Mouse (Mus musculus): ENCODE data around the gene Olfr419. TPM values are rescaled to one million over a fixed set of nuclear protein-coding genes. Genes with fewer than 3 reads are reported as not detected.

Olfr419 gene
- polyA plus RNA-seq, 1 experiment from 2014 or later, result 0.53 TPM

GRCm38 (mm10) chr1:174204699-174205098 is 47.2 kb downstream of the Olfr419 start:
- no peaks in the 10 kb centered on the region for H3K27me3 ChIP-seq
- 61% methylated on average over 7 of the region's 7 CpGs for WGBS

More at GRCm38 (mm10) chr1:174204699-174205098, 47.2 kb downstream of the Olfr419 start:
- Histone ChIP-seq H3K4me2 (replicated peaks) (no peak overlapping the region), H3K27ac (replicated peaks) (no peak overlapping the region), H3K9ac (no peak overlapping the region), H3K4me3 (replicated peaks) (no peak overlapping the region), H3K4me1 (no peaks in the 10 kb centered on the region), H3K9me3 (replicated peaks) (no peaks in the 10 kb centered on the region), H3K36me3 (no peaks in the 10 kb centered on the region)
- no peak for ATAC-seq (ENCODE audit: insufficient number of reproducible peaks, low FRiP score, low TSS enrichment, low read depth)

Other genes with a start within 250 kb of the Olfr419 start
- 0.16 and 0.62 TPM in 2 replicates for gene Ifi205, start 220.3 kb downstream of the Olfr419 start, polyA plus RNA-seq (2015; fragmentation: Nextera tagmentation; extraction: Ambion mirVana)
- 0.05 TPM in 1 of 2 replicates, not detected in the other for gene Olfr433, start 211.4 kb downstream of the Olfr419 start, polyA plus RNA-seq (2015; fragmentation: Nextera tagmentation; extraction: Ambion mirVana)
- gene Olfr432, start 202.9 kb downstream of the Olfr419 start, polyA plus RNA-seq (2015; fragmentation: Nextera tagmentation; extraction: Ambion mirVana), result not detected in 2 replicates
- 0.23 and 0.28 TPM in 2 replicates for gene Olfr430, start 185.5 kb downstream of the Olfr419 start, polyA plus RNA-seq (2015; fragmentation: Nextera tagmentation; extraction: Ambion mirVana)
- 0.11 and 0.17 TPM in 2 replicates for gene Olfr429, start 167.7 kb downstream of the Olfr419 start, polyA plus RNA-seq (2015; fragmentation: Nextera tagmentation; extraction: Ambion mirVana)
- gene Olfr427, start 155.2 kb downstream of the Olfr419 start, polyA plus RNA-seq (2015; fragmentation: Nextera tagmentation; extraction: Ambion mirVana), result not detected in 2 replicates
- 0.17 and 0.24 TPM in 2 replicates for gene Olfr231, start 130.9 kb downstream of the Olfr419 start, polyA plus RNA-seq (2015; fragmentation: Nextera tagmentation; extraction: Ambion mirVana)
- 0.13 and 0.19 TPM in 2 replicates for gene Olfr424, start 120.5 kb downstream of the Olfr419 start, polyA plus RNA-seq (2015; fragmentation: Nextera tagmentation; extraction: Ambion mirVana)
- gene Olfr420, start 96.4 kb downstream of the Olfr419 start, polyA plus RNA-seq (2015; fragmentation: Nextera tagmentation; extraction: Ambion mirVana), result 0.11 and 0.15 TPM in 2 replicates
- gene Spta1, start 79.3 kb downstream of the Olfr419 start, polyA plus RNA-seq (2015; fragmentation: Nextera tagmentation; extraction: Ambion mirVana), result 0.17 and 0.24 TPM in 2 replicates
- gene Mptx1, start 78.5 kb upstream of the Olfr419 start, polyA plus RNA-seq (2015; fragmentation: Nextera tagmentation; extraction: Ambion mirVana), result not detected in 2 replicates
- gene Olfr417, start 113.1 kb upstream of the Olfr419 start, polyA plus RNA-seq (2015; fragmentation: Nextera tagmentation; extraction: Ambion mirVana), result 0.05 TPM in 1 of 2 replicates, not detected in the other
- gene Olfr248, start 139.0 kb upstream of the Olfr419 start, polyA plus RNA-seq (2015; fragmentation: Nextera tagmentation; extraction: Ambion mirVana), result not detected in 2 replicates
- 0.17 and 0.24 TPM in 2 replicates for gene Olfr414, start 172.0 kb upstream of the Olfr419 start, polyA plus RNA-seq (2015; fragmentation: Nextera tagmentation; extraction: Ambion mirVana)
- gene Olfr220, start 190.0 kb upstream of the Olfr419 start, polyA plus RNA-seq (2015; fragmentation: Nextera tagmentation; extraction: Ambion mirVana), result 0.09 TPM in 1 of 2 replicates, not detected in the other
- gene Fmn2, start 249.8 kb upstream of the Olfr419 start, polyA plus RNA-seq (2015; fragmentation: Nextera tagmentation; extraction: Ambion mirVana), result 1.9 and 2.5 TPM in 2 replicates